Mouse (Mus musculus) testis, postnatal 14 days (tissue): ENCODE data around the gene Tcl1b1.
"Not testable (repeated sequence)": the region's sequence is repeated elsewhere in the genome, so short reads cannot be mapped to it uniquely, and the experiment has no call there.

Source experiments
- DNase-seq: peaks from one replicate; pipeline ENCODE4 v3.0.0; 2021; ENCODE audit warnings: low spot score

Gene Tcl1b1

GRCm38 (mm10) chr12:105199684-105200497 is 40.4 kb downstream of the Tcl1b1 start:
- not testable (repeated sequence) for DNase-seq

DNA sequence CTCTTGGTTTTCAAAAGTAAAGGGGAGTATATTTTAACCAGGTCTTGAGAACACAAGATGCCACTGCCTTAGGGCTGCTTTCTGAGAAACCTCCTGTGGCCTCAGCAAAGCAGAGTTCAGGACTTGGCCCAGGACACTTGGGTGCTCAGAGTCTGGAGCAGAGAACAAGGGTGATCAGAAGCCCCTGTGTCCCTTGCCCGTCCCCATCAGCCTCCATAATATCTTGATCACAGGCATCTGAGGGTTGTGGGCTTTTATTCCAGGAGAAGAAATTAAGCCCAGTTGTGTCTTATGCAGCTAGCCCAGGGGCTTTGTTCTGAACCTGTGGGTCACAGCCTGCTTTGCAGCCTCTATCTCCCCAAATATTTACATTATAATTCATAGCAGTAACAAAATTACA is 42.2 kb downstream of the Tcl1b1 start, which contains the start of gene Tcl1b4:
Gene Tcl1b4 (plus strand): TSS at position 301 of the 400 bp plus-strand sequence.
- not testable (repeated sequence) for DNase-seq

DNA sequence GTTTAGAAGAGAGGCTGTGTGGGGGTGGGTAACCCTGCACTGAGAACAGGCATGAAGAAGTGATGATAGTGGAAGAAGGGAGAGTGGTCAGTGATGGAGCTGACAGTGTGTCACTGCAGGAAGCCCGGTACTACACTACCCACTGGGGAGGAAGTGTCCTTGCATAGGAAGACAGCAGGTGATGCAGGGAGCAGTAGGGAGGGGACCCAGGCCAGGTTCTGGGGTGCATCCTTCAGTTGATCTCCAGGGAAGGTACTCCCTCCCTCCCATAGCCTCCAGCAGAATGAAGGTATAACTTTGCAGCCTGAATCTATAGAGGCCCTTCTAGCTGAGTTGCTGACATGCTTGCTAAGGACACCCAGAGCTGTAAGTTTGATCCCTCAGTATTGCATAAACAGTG is 47.6 kb downstream of the Tcl1b1 start:
- DNase-seq, result no peak

DNA sequence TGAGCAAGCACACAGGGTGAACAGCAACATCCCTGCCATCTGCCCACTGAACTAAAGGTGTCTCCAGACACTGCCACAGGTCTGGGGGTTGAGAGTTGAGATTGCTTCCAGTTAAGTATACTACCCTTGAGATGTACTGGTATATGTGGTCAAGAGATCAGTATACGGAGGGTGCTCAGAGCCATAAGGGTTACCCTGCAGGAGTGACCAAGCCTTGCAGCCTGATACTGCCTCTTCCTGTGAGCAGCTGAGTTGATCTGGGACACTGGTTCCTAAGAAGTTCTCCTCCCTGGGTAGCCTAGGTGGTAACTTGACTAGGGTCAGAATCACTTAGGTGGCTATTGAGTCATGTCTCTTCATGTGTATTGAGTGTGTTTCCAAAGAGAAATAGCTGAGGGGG is 49.0 kb downstream of the Tcl1b1 start:
- no peak for DNase-seq

DNA sequence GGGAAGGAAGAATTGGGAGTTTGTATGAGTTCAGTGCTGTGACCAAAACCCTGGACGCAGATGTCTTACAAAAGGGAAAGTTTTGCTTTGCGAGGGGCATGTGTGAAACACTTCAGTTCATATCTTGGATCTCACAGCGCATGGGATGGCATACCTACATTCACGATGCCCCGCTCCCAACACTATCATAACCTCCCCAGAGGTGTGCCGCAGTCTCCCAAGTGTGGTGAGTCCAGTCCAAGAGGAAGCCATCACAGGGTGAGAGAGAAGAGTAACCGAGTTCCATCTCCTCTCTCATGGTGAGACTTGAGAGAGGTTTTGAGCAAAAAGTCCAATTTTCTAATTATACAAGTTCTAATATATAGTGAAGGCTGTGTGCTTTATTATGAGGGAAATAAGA is 49.7 kb downstream of the Tcl1b1 start:
- DNase-seq, result no peak
